Mouse (Mus musculus) T-helper 2 cell (primary cell): ENCODE data around the gene Hist1h4i.

Source experiments
- in situ Hi-C: fragments of 300-600 bp; cut with MboI, MseI; formaldehyde crosslinking; loops from one replicate; pipeline ENCODE4 v1.15.1; 2025; ENCODE audit warnings: high pct_unique_total_duplicates

Hist1h4i gene

DNA sequence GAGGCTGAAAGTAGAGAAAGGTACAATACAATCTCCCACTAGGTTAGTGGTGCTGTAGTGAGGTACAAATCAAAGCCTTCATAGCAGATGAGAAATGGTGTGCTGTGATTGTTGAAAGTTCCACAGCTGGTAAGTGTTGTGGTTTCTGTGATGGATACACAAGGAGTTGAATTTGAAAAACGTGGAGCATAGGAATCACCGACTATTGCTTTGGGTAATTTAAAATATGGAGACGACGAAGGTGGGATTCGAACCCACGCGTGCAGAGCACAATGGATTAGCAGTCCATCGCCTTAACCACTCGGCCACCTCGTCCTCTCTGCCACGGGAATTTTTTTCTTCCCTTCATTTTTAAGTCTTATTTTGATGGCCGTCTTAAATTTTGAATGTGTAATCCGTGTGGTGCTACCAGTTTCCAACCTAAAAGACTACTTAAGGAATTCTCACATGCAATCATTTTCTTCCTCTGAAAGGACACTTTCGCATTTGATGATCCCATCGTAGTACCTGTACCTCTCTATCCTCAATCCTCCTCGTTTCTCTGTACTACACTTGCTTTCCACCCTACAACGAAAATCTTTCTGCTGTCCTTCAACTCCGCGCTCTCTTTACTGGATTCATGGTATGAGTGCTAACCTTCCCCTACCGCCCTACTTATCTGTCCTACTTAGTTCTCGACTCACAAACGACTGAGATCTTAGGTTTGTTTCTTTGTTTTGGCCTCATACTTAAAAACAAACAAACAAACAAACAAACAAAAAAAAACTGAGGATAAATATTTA, 47.0 kb downstream of the Hist1h4i start:
- in situ Hi-C loops, result no loop called here

DNA sequence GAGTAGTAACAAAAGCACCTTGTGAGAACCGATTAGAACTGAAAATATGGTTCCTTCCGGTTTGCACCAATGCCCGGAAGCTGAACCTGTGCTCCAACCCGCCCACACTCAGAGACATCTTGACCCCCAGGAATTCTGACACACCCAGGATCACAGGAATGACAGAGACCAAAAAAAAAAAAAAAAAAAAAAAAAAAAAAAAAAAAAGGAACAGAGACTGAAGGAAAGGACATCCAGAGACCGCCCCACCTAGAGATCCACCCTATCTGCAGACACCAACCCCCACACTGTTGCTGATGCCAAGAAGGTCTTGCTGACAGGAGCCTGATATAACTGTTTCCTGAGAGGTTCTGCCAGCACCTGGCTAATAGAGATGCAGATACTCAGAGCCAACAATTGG, 48.6 kb downstream of the Hist1h4i start:
- in situ Hi-C loops, result no loop called here
